Mouse (Mus musculus) megakaryocyte, adult 5-6 weeks (primary cell): ENCODE measurements around the gene Gm49325. TPM values are rescaled to one million over a fixed set of nuclear protein-coding genes. Genes with fewer than 3 reads are reported as not detected.
A peak's percentile ranks its signal among the peaks of the same experiment; 100 is the strongest.

Source experiments
- ATAC-seq: 2 replicates; pipeline ENCODE4 v1.8.0; 2016; ENCODE audit warnings: mild to moderate bottlenecking, inconsistent platforms; ENCODE audit not compliant: poor library complexity, severe bottlenecking
- total RNA-seq, 2 experiments: library from RNA; stranded (forward) in 1 of 2; stranded (reverse) in 1 of 2; fragments of 153-499, 151-499 nt in 1 of 2; fragments of 221-1000, 200-1000 nt in 1 of 2; gene quantifications; 2 replicates each; pipeline versions ENCODE4 v1.2.3 to v1.2.4; 2015 to 2017

The Gm49325 gene
- total RNA-seq, 2 experiments from 2014 or later: not detected

GRCm38 (mm10) chr10:77623639-77624400 lies 17.8 kb downstream of the Gm49325 start:
- no peak for ATAC-seq

GRCm38 (mm10) chr10:77624570-77624995 lies 18.6 kb downstream of the Gm49325 start:
- ATAC-seq: no peak

- ATAC-seq: no peak
Observed at GRCm38 (mm10) chr10:77626036-77626435, 20.0 kb downstream of the Gm49325 start.

- ATAC-seq: peak; percentile 23
Observed at GRCm38 (mm10) chr10:77626591-77626990, 20.6 kb downstream of the Gm49325 start.

- peak; percentile 85 for ATAC-seq
Observed at GRCm38 (mm10) chr10:77627497-77627896, 21.5 kb downstream of the Gm49325 start.

GRCm38 (mm10) chr10:77629163-77629562 lies 23.2 kb downstream of the Gm49325 start:
- ATAC-seq: no peak

GRCm38 (mm10) chr10:77629970-77630369 lies 24.0 kb downstream of the Gm49325 start:
- ATAC-seq: no peak

GRCm38 (mm10) chr10:77634016-77634415 lies 28.0 kb downstream of the Gm49325 start:
- no peak for ATAC-seq

GRCm38 (mm10) chr10:77634452-77635231 lies 28.6 kb downstream of the Gm49325 start:
- ATAC-seq: no peak

GRCm38 (mm10) chr10:77636234-77636922 lies 30.4 kb downstream of the Gm49325 start:
- ATAC-seq: no peak

- no peak for ATAC-seq
Observed at GRCm38 (mm10) chr10:77638956-77639355, 33.0 kb downstream of the Gm49325 start.

GRCm38 (mm10) chr10:77643160-77643559 lies 37.2 kb downstream of the Gm49325 start:
- ATAC-seq: no peak

- ATAC-seq: peak; percentile 91
Observed at GRCm38 (mm10) chr10:77645571-77645970, 39.6 kb downstream of the Gm49325 start.

GRCm38 (mm10) chr10:77647461-77647860 lies 41.5 kb downstream of the Gm49325 start:
- no peak for ATAC-seq

- no peak for ATAC-seq
Observed at GRCm38 (mm10) chr10:77647901-77648300, 41.9 kb downstream of the Gm49325 start.

GRCm38 (mm10) chr10:77652046-77652445 lies 46.0 kb downstream of the Gm49325 start:
- ATAC-seq: no peak

- no peak for ATAC-seq
Observed at GRCm38 (mm10) chr10:77658286-77658994, 52.4 kb downstream of the Gm49325 start.

GRCm38 (mm10) chr10:77663949-77664665 lies 58.1 kb downstream of the Gm49325 start:
- ATAC-seq: no peak

GRCm38 (mm10) chr10:77666342-77666741 lies 60.3 kb downstream of the Gm49325 start:
- no peak for ATAC-seq

GRCm38 (mm10) chr10:77667402-77667801 lies 61.4 kb downstream of the Gm49325 start:
- no peak for ATAC-seq
